Mouse (Mus musculus): ENCODE results near the gene Abcd2. TPM values are rescaled to one million over a fixed set of nuclear protein-coding genes. Genes with fewer than 3 reads are reported as not detected.

Abcd2 gene
- total RNA-seq, 1 experiment from 2014 or later, result 5.3 TPM

DNA sequence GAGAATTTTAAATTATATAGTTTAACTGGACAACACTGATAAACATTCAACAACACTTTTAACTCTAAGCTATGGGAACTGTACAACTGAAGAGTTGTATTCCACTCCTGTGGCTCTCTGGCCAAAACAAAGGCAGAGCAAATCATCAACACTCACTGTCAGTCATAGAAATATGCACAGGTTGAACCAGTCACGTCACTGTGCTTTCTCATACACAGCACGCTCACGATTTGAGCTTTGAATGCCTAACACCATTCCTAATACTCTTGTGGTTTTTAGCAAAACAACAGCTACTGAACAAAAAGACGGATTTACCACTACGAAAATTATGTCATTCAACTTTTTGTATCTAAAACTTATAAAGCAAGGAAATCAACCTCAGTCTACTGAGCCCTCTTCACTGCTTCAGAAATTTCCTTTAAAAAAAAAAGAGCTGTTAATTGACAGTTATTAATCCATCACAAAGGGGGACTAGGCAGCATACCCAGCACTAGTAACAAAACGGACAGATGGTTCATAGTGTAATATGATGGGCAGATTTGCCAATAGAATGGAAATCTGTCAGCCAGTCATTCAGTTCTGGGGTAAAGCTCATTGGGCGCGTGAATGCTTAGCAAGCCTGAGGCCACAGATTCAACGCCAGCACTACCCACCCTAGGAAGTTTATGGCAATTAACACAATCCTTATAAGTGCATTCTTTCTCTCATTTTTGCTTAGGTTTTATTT, 20.8 kb downstream of the Abcd2 start:
- ATAC-seq (replicated peaks in 1 of 2; ENCODE audit: insufficient read depth in 1 of 2, low FRiP score in 2 of 2, low TSS enrichment in 1 of 2, low read depth in 1 of 2, poor library complexity in 2 of 2, severe bottlenecking in 2 of 2), result no peak

DNA sequence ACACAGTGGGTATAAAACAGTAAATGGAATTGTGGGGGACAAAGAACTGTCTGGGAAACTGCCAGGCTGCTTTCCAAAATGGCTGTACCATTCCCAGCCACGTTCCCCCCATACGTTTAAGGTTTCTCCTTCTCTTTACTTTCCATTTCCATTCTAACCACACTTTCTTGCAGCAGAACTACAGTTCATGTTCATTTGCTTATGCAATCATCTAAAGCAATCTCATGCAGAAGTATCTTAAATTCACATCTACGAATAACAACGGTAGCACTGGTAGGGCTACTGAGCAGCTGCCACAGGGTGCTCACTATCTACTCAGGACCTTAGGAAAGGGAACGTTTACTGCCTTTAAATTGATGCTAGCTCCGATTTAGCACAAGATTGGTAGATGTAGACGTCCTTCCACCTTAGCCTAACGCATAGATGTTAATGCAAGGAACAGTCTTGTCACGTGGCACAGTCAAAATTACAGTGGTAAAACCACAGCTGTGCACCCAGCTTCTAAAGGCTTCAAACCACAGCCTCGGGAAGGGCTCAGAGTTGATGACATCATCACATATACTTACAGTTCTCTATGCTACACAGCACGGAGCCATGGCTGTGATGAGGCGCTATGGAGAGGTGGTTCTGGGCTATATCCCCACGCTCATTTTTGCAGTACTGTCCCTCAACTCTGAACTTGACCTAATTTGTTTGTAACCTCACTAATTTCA, 23.6 kb downstream of the Abcd2 start:
- peak; percentile 65 to 70; a peak in 3 of 4 replicates for ATAC-seq (replicated peaks in 1 of 2; ENCODE audit: insufficient read depth in 1 of 2, low FRiP score in 2 of 2, low TSS enrichment in 1 of 2, low read depth in 1 of 2, poor library complexity in 2 of 2, severe bottlenecking in 2 of 2)

DNA sequence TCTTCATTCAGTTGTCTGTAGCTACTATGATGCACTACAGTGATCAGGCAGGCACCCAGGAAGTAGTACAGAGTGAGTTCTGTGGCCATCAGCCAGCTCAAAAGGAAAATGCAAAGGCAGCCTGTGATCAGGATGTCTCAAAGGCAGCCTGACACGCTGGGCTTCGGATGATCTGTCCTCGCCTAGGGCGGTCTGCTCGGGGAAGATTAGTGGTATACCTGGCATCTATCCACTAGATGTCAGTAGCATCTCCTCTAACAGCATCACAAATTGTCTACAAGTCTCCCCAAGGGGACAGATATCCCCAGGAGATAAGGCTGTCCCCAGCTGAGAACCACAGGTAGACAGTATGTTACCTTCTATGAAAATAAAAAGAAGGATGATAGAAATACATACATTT, 26.6 kb downstream of the Abcd2 start:
- peak; percentile 67 to 81 for ATAC-seq (replicated peaks in 1 of 2; ENCODE audit: insufficient read depth in 1 of 2, low FRiP score in 2 of 2, low TSS enrichment in 1 of 2, low read depth in 1 of 2, poor library complexity in 2 of 2, severe bottlenecking in 2 of 2)

DNA sequence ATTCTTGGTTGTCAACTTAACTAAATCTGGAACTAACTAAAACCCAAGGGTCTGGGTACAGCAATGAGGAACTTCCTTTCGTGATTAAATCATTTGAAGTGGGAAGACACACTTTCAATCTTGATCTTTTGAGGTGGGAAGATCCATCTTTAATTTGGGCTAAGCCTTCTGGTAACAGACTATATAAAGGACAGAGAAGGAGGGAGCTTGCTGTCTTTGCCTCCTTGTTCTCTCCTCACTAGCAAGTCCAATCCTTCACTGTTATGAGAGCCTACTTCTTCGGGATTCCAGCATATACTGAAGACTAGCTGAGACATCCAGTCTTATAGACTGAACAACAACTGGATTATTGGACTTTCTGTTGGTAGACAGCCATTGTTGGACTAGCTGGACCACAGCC, 28.1 kb downstream of the Abcd2 start:
- ATAC-seq (replicated peaks in 1 of 2; ENCODE audit: insufficient read depth in 1 of 2, low FRiP score in 2 of 2, low TSS enrichment in 1 of 2, low read depth in 1 of 2, poor library complexity in 2 of 2, severe bottlenecking in 2 of 2), result no peak

DNA sequence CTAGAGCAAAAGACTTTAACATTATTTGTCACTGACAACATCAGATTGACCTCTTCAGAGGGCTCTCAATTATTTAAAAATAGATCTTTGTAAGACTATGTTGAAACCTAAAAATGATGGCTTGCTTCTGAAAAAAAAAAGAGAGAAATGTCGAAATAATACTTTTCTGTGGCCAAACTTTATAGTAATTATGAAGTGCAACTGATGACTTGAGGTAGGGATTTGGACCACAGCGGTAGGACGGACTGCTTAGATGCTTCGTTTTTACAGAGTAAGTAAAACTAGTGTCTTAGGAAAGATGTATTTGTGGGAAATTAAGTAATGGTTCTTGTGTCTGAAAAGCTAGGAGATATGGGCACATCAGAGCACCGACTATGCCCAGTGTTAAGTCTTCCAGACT, 30.4 kb downstream of the Abcd2 start:
- ATAC-seq (replicated peaks in 1 of 2; ENCODE audit: insufficient read depth in 1 of 2, low FRiP score in 2 of 2, low TSS enrichment in 1 of 2, low read depth in 1 of 2, poor library complexity in 2 of 2, severe bottlenecking in 2 of 2), result no peak

DNA sequence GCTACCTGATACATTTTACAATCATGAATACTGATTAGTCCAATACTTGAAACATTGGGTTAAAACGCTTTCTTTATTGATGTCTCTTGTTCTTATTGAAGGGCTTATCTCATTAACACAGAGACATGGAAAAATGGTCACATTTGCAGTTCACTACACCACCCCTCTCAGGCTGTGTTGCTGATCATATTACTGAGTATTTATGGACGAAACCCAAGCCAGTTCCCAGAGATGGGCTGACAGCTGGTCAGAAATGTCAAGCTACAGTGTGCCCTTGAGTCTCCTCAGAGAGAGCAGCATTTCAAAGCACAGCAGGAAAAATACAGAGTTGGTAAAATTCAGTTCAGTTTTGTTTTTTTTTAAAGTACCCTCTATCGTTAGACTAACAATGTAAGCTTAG, 38.3 kb downstream of the Abcd2 start:
- ATAC-seq (replicated peaks in 1 of 2; ENCODE audit: insufficient read depth in 1 of 2, low FRiP score in 2 of 2, low TSS enrichment in 1 of 2, low read depth in 1 of 2, poor library complexity in 2 of 2, severe bottlenecking in 2 of 2), result no peak

DNA sequence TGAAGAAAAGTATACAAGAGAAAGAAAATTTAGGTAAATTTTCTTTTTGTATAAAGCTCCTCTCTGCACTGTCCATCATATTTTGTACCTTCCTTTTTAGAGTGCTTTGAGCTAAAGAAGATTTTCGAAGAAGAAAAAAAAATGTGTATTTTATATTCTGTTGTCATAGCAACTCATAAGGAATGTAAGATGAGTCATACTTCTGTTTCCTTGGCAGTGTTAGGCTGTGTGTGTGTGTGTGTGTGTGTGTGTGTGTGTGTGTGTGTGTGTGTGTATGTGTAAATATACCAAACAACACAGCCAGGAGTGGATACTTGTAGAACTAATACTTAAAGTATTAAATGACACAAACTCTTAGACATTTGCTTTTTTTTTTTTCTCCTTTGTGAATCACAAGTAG, 39.0 kb downstream of the Abcd2 start:
- peak in 1 of 2 experiments; percentile 22; a peak in 1 of 4 replicates for ATAC-seq (replicated peaks in 1 of 2; ENCODE audit: insufficient read depth in 1 of 2, low FRiP score in 2 of 2, low TSS enrichment in 1 of 2, low read depth in 1 of 2, poor library complexity in 2 of 2, severe bottlenecking in 2 of 2)

DNA sequence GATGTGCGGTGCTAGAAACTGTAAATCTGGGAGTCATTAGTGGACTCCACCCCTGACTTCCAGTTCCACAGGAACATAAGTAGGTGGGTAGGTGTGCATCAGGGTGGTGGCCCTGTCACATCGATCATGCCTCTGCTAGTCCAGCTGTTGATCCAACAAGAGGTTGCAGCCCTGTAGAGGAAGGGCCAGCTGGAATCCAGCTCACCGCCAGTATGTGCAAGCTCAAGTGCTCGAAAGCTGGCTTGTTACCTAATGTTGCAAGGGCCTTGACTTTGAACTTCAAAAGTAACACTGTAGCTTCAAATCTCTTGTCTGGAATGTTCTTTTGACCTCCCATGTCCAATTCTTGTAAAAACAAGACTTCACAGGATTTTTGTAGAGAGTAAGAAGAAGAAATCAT, 67.0 kb downstream of the Abcd2 start:
- no peak for ATAC-seq (replicated peaks in 1 of 2; ENCODE audit: insufficient read depth in 1 of 2, low FRiP score in 2 of 2, low TSS enrichment in 1 of 2, low read depth in 1 of 2, poor library complexity in 2 of 2, severe bottlenecking in 2 of 2)

DNA sequence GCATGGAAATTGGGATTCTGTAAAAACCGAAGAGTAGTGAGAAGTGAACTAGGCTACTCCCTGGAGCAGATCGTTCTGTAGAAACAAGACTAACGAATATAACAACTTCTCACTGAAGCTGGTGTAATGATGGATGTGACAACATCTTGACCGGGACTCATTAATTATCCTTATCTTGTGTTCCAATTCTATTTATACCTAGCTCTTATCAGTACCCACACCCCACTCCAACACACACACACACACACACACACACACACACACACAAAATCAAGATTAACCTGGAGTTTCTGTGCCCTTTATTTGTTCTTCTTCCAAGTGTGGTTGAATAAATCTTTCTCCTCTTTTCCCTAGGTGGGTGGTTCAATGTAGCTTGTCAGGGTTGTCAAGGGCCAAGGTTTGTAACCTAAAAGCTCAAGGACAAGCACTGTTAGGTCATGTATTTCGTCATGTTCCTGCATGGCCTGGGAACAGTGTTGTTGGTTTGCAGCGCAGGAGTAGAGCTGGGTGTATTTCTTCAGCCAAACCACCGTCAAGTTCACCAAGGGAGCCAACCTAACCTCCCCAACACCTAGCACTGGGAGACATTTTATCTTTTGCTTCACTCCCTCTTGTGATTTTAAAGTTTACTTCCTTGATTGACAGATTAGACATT, 78.9 kb downstream of the Abcd2 start:
- no peak for ATAC-seq (replicated peaks in 1 of 2; ENCODE audit: insufficient read depth in 1 of 2, low FRiP score in 2 of 2, low TSS enrichment in 1 of 2, low read depth in 1 of 2, poor library complexity in 2 of 2, severe bottlenecking in 2 of 2)

DNA sequence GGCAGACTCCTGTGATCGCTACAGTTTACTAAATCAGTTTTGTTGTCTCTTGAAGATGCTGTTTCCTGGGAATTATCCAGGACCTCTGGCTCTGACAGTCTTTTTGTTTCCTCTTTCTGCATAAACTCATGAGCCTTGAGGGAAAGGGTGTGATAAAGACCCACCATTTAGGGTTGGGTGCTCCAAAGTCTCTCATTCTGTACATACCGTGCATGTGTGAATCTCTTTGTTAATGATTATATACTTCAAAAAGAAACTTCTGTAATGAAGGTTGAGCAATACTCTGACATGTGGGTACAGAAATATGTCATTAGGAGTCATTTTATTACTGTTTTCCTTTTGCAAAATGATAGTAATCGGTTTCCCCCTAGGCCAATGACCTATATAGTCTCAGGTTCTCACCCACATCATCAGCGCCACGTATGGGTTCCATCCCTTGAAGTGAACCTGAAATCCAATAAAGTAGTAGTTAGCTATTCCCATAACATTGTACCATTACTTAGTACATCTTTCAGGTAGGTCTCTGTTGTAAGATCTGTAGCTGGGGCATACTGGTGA, 83.4 kb downstream of the Abcd2 start:
- ATAC-seq (replicated peaks in 1 of 2; ENCODE audit: insufficient read depth in 1 of 2, low FRiP score in 2 of 2, low TSS enrichment in 1 of 2, low read depth in 1 of 2, poor library complexity in 2 of 2, severe bottlenecking in 2 of 2), result no peak

DNA sequence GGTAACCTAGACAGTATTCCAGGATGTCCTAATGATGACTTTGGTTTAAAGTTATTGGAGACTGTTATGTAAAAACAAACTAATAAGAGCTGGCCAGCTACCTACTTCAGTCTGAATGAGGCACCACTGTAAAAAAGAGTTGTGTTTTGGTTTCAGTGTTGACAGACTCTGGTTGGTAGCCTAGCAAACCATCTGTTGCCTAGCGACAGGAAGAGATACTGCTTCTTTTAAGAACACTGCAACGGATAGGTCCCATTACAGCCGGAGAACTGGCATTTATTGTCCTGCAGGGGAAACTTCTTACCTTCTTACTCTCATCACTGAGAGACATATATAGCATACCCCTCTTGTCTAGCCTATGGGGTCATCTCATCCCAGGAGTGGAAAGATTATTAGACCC, 86.7 kb downstream of the Abcd2 start:
- ATAC-seq (replicated peaks in 1 of 2; ENCODE audit: insufficient read depth in 1 of 2, low FRiP score in 2 of 2, low TSS enrichment in 1 of 2, low read depth in 1 of 2, poor library complexity in 2 of 2, severe bottlenecking in 2 of 2), result no peak

DNA sequence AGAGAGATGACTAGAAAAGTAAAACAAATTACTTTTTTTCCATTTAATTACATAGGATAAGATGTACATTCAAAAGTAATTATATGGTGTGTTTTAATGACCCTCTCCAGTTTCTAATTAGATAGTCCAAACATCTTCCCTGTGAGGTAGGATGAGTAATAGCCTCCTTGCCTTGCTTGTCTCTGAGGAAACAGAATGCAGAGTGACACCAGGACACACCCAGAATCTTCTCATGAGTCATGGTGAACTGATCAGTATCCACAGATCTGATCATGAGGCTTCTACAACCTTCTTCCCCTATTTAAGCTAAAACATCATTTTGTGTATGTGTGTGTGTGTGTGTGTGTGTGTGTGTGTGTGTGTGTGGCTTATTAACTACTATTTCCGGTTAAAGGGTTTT, 87.3 kb downstream of the Abcd2 start:
- ATAC-seq (replicated peaks in 1 of 2; ENCODE audit: insufficient read depth in 1 of 2, low FRiP score in 2 of 2, low TSS enrichment in 1 of 2, low read depth in 1 of 2, poor library complexity in 2 of 2, severe bottlenecking in 2 of 2), result no peak

DNA sequence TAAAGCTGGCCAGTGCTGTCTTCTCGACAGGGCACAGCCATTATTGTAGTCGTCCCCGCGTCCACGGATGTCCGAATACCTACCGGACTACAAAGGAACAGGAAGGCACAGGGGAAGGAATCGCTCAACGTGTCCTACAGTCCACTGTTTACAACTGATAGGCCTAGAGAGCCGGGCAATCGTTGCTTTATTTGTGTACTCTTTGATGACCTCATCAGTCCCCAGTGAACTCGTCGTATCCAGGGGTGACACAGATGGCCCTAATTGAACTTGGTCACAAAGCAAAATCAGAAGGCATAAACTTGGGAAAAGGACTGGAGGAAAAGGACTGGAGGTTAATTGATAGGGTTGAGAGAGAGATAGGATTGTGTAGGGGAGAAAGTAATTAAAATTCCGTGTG, 87.8 kb downstream of the Abcd2 start:
- no peak for ATAC-seq (replicated peaks in 1 of 2; ENCODE audit: insufficient read depth in 1 of 2, low FRiP score in 2 of 2, low TSS enrichment in 1 of 2, low read depth in 1 of 2, poor library complexity in 2 of 2, severe bottlenecking in 2 of 2)

DNA sequence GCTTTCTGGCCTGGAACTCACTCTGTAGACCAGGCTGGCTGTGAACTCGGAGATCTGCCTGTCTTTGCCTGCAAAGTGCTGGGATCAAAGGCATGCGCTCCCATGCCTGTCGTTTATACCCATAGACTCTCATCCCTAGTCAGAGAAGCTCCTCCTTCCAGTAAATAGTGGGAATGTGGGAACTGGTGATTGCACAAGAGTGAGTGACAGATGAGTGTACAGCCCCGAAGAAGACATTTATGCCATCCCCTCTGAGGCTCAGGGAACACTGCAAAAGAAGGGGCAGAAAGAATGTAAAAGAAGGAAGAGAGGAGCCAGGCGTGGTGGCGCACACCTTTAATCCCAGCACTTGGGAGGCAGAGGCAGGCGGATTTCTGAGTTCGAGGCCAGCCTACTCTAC, 88.3 kb downstream of the Abcd2 start:
- ATAC-seq (replicated peaks in 1 of 2; ENCODE audit: insufficient read depth in 1 of 2, low FRiP score in 2 of 2, low TSS enrichment in 1 of 2, low read depth in 1 of 2, poor library complexity in 2 of 2, severe bottlenecking in 2 of 2), result no peak

DNA sequence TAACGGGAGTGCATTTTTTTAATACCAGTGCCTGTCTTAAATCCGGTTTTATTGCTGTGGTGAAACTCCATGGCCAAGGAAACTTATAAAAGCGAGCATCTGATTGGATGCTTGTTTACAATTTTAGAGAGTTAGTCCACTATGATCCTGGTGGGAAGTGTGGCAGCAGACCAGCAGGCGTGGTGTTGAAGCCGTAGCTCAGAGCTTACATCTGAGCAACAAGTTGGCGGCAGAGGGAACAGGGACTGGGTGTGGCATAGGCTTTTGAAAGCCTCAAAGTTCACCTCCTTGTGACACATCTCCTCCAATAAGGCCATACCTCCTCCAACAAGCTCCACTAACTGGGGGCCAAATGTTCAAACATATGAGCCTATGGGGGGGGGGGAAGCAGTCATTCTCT, 95.0 kb downstream of the Abcd2 start:
- ATAC-seq (replicated peaks in 1 of 2; ENCODE audit: insufficient read depth in 1 of 2, low FRiP score in 2 of 2, low TSS enrichment in 1 of 2, low read depth in 1 of 2, poor library complexity in 2 of 2, severe bottlenecking in 2 of 2), result no peak
